Mouse (Mus musculus) olfactory bulb, adult 2 months (tissue): ENCODE data around the gene Cd79b.

Source experiments
- CTCF ChIP-seq: fragments of 200-500 bp; IDR thresholded peaks from 2 replicates; pipeline ENCODE4 v1.5.1; 2012; ENCODE audit warnings: low read depth, mild to moderate bottlenecking, low read length, moderate library complexity; ENCODE audit not compliant: insufficient read depth
- POLR2A ChIP-seq: fragments of 200-500 bp; IDR thresholded peaks from 2 replicates; pipeline ENCODE4 v1.6.1; 2012; ENCODE audit warnings: mild to moderate bottlenecking, low read depth, low read length, moderate library complexity; ENCODE audit not compliant: insufficient read depth

DNA sequence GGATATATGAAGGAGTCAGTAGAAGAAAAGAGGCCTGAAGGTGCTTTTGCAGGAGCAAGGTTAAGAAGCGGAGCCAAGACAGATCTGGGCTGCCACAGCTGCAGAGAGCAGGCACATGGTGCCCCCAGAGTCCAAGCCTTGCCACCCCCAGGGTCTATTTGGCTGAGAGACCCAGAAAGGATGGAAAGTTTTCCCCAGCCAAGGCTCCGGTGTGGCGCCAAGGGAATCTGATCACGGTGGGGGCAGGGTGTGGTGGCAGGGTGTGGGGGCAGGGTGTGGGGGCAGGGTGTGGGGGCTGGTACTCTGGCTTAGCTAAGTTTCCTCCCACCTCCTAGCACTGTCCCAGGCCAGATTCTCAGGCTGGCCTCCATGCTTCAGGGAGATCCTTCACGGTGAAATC is 14.0 kb upstream of the Cd79b start:
- no peak for TF ChIP-seq CTCF
- no peak for TF ChIP-seq POLR2A
